Mouse (Mus musculus): ENCODE measurements around the gene Ormdl3.

Gene Ormdl3

GRCm38 (mm10) chr11:98587684-98588546 lies 747 bp upstream of the Ormdl3 start:
- DNase-seq = peak; percentile 83

GRCm38 (mm10) chr11:98586087-98586891 lies 879 bp downstream of the Ormdl3 start:
- DNase-seq = peak; percentile 30

GRCm38 (mm10) chr11:98584629-98585177 lies 2.5 kb downstream of the Ormdl3 start:
- DNase-seq = no peak

GRCm38 (mm10) chr11:98584146-98584545 lies 3.0 kb downstream of the Ormdl3 start:
- DNase-seq = no peak

- no peak for DNase-seq
Measured at GRCm38 (mm10) chr11:98583571-98583970, 3.6 kb downstream of the Ormdl3 start.

- no peak for DNase-seq
Measured at GRCm38 (mm10) chr11:98583265-98583552, 4.0 kb downstream of the Ormdl3 start.

- DNase-seq = no peak
Measured at GRCm38 (mm10) chr11:98582551-98583264, 4.5 kb downstream of the Ormdl3 start.

GRCm38 (mm10) chr11:98582030-98582388 lies 5.2 kb downstream of the Ormdl3 start:
- no peak for DNase-seq

- DNase-seq = no peak
Measured at GRCm38 (mm10) chr11:98581286-98582029, 5.7 kb downstream of the Ormdl3 start.

- peak; percentile 22 for DNase-seq
Measured at GRCm38 (mm10) chr11:98580301-98581121, 6.7 kb downstream of the Ormdl3 start.

GRCm38 (mm10) chr11:98577776-98578175 lies 9.4 kb downstream of the Ormdl3 start:
- no peak for DNase-seq

GRCm38 (mm10) chr11:98569461-98569860 lies 17.7 kb downstream of the Ormdl3 start:
- DNase-seq = no peak

- DNase-seq = no peak
Measured at GRCm38 (mm10) chr11:98568326-98568725, 18.8 kb downstream of the Ormdl3 start.

- peak; percentile 12 for DNase-seq
Measured at GRCm38 (mm10) chr11:98563921-98564414, 23.2 kb downstream of the Ormdl3 start.

GRCm38 (mm10) chr11:98563025-98563424 lies 24.1 kb downstream of the Ormdl3 start:
- no peak for DNase-seq

GRCm38 (mm10) chr11:98560942-98561341 lies 26.2 kb downstream of the Ormdl3 start:
- no peak for DNase-seq

- no peak for DNase-seq
Measured at GRCm38 (mm10) chr11:98555124-98555700, 32.0 kb downstream of the Ormdl3 start.

- DNase-seq = no peak
Measured at GRCm38 (mm10) chr11:98553966-98554365, 33.2 kb downstream of the Ormdl3 start.

GRCm38 (mm10) chr11:98550975-98551828 lies 36.0 kb downstream of the Ormdl3 start, which contains the start of gene Zpbp2:
Gene Zpbp2 (plus strand): TSS chr11:98551097.
- peak; percentile 76 for DNase-seq
